Mouse (Mus musculus): Measurements from ENCODE around the gene Rnasek. TPM values are rescaled to one million over a fixed set of nuclear protein-coding genes. Genes with fewer than 3 reads are reported as not detected.

Rnasek gene
- polyA plus RNA-seq, 1 experiment from 2014 or later = 321 TPM

DNA sequence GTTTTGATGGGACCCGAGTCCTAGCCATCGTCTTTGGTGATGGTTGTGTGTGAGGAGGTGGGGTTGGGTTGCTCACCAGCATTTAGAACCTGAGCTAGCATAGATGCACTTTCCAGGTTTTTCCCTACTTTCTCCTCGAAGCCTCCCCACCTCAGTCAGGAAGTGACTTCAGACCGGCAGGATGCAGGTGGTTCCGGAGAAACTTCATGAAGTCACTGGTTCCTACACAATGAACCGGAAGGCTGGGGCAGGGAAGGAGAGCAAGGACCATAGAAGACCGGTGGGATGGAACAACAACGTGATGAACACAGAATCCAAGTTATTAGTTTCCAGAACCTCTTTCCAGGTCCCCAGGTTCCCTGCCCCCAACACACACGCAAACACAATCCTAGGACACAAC, 15.9 kb downstream of the Rnasek start:
- Histone ChIP-seq H3K36me3 (ENCODE audit: control insufficient read depth, insufficient read depth, low read length) (no peaks in the 10 kb centered on the region), H3K4me3 (replicated peaks; ENCODE audit: low read depth, low read length) (no peak overlapping the region), H3K9me3 (ENCODE audit: control insufficient read depth, low read length) (no peaks in the 10 kb centered on the region), H3K9ac (replicated peaks; ENCODE audit: low read length) (no peak overlapping the region), H3K27me3 (ENCODE audit: control insufficient read depth, insufficient read depth, low read length) (peaks cover 35% of the 10 kb centered on the region), H3K4me2 (ENCODE audit: low read length) (no peak overlapping the region), H3K27ac (replicated peaks; ENCODE audit: low read depth, low read length) (no peak overlapping the region), H3K4me1 (ENCODE audit: control insufficient read depth, insufficient read depth, low read length) (peaks cover 27% of the 10 kb centered on the region)
- DNase-seq (no peak), ATAC-seq (ENCODE audit: low FRiP score, low TSS enrichment) (no peak)
- 87% methylated on average over 9 of the region's 9 CpGs for WGBS

DNA sequence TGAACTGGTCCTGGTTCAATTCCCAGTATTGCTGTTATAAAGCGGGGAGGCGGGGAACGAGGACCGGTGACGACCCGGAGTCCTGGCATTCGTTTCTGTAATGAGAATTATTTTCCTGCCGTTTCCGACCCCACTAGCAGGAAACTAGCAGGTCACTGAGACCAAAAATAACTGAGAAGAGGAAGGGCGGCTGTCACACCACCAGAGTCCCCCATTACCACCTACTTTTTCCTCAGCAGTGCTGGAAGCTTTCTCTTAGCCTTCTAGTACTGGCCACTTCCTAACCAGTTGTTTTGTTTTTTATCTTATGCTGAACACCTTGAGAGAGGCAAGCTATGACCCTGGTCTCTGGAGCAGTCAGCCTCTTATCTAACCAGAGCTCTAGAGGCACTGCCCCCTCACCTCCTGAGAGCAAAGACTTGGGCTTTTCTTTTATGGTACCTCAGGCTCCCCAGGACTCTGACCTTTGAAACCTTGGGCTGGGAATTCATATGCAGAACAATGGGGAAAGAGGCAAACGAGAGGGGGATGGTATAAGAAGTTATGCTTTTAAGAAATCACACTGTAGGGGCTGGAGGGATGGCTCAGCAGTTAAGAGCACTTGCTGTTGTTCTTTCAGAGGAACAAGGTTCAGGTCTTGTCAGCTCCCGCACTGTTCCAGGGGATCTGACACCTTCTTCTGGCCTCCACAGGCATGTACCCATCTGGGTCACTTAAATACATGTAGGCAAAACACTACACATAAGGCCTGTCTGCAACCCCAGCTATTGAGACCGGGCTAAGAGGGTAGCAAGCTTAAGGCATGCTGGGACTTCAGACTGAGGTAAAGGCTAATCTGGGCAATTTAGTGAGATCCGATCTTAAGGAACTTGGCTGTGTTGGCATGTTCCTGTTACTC, 17.8 kb downstream of the Rnasek start:
- peaks cover 20% of the 10 kb centered on the region for H3K27me3 ChIP-seq (ENCODE audit: control insufficient read depth, insufficient read depth, low read length)
- peak overlapping the region; percentile 57 for H3K4me3 ChIP-seq (replicated peaks; ENCODE audit: low read depth, low read length)
- H3K4me1 ChIP-seq (ENCODE audit: control insufficient read depth, insufficient read depth, low read length) = peaks cover 30% of the 10 kb centered on the region
- H3K4me2 ChIP-seq (ENCODE audit: low read length) = peak overlapping the region; percentile 88
- WGBS = 10% methylated on average over 14 of the region's 14 CpGs
- no peak for ATAC-seq (ENCODE audit: low FRiP score, low TSS enrichment)
- DNase-seq = no peak
- H3K27ac ChIP-seq (replicated peaks; ENCODE audit: low read depth, low read length) = peak overlapping the region; percentile 88
- H3K9ac ChIP-seq (replicated peaks; ENCODE audit: low read length) = peak overlapping the region; percentile 60
- peaks cover 12% of the 10 kb centered on the region; the same call in 1 of the 2 replicates for H3K36me3 ChIP-seq (ENCODE audit: control insufficient read depth, insufficient read depth, low read length)
- H3K9me3 ChIP-seq (ENCODE audit: control insufficient read depth, low read length) = no peaks in the 10 kb centered on the region

DNA sequence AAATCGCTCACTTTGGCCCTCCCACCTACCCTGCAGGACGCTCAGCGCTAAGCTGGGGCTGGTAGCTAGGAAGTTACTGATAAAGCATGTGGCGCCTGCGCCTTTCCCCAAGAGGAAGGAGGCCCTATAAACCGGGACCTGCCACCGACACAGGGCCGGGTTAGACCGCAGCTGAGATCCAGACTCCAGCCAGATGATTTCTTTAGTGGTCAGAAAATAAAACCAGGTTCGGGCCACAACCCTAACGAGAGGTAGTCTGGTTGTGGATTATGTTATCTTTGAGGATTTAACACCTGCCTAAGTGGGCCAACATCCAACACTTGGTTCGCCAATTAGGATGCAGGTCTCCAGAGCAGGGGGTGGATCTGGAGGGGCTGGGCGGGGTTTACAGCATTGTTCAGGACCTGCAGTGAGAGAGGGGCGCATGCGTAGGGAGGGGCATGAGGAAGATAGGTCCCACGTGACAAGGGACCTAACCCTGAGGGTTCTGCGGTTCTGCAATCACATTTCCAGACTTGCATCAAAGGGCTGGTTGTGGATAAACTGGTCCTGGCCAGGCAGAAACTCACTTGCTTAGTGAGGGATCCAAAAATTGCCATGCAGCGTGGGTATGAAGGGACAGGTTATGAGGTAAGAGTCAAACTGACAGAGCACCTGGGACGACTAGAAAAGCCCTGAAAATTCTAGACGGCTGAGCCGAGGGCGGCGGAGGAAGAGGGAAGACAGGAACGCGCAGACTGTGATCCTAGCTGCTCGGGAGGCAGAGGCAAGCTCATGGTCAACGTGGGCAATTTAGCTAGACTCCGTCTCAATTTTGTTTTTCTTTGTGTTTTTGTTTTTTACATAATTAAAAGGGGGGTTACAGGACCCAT, 18.7 kb downstream of the Rnasek start, which contains the start of gene Slc16a13:
Gene Slc16a13 (minus strand): TSS at position 334 of the 872 bp plus-strand sequence.
- peaks cover 15% of the 10 kb centered on the region; the same call in 1 of the 2 replicates for H3K36me3 ChIP-seq (ENCODE audit: control insufficient read depth, insufficient read depth, low read length)
- WGBS = under 1% methylated on average over 28 of the region's 28 CpGs
- H3K4me3 ChIP-seq (replicated peaks; ENCODE audit: low read depth, low read length) = peak within 1 kb of the TSS; percentile 57
- peak within 1 kb of the TSS; percentile 88 for H3K4me2 ChIP-seq (ENCODE audit: low read length)
- H3K27me3 ChIP-seq (ENCODE audit: control insufficient read depth, insufficient read depth, low read length) = peaks cover 22% of the 10 kb centered on the region
- DNase-seq (peak; percentile 99), ATAC-seq (ENCODE audit: low FRiP score, low TSS enrichment) (peak; percentile 95)
- no peaks in the 10 kb centered on the region for H3K9me3 ChIP-seq (ENCODE audit: control insufficient read depth, low read length)
- H3K9ac ChIP-seq (replicated peaks; ENCODE audit: low read length) = peak within 1 kb of the TSS; percentile 81
- H3K4me1 ChIP-seq (ENCODE audit: control insufficient read depth, insufficient read depth, low read length) = peaks cover 30% of the 10 kb centered on the region
- peak within 1 kb of the TSS; percentile 88 for H3K27ac ChIP-seq (replicated peaks; ENCODE audit: low read depth, low read length)

DNA sequence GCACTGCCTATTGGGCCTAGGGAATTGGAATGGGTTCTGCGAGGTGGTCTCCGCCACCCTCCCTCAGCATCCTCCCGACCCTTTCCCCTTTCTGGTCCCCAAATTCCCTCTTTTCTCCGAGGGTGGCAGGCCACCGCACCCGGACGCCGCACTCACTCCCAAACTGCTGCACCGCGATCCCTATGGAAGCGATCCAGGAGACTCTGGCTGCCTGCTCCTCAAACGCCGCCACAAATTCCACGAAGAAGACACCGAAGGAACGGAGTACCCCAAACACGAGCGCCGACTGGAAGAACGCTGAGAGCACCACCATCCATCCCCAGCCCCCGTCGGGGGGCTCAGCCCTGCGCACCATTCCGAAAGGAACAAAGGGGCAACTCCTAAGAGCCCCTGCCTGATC, 19.3 kb downstream of the Rnasek start:
- H3K9ac ChIP-seq (replicated peaks; ENCODE audit: low read length) = peak overlapping the region; percentile 81
- peak overlapping the region; percentile 57 for H3K4me3 ChIP-seq (replicated peaks; ENCODE audit: low read depth, low read length)
- WGBS = under 1% methylated on average over 24 of the region's 24 CpGs
- peak overlapping the region; percentile 88 for H3K4me2 ChIP-seq (ENCODE audit: low read length)
- no peaks in the 10 kb centered on the region for H3K9me3 ChIP-seq (ENCODE audit: control insufficient read depth, low read length)
- peak overlapping the region; percentile 88 for H3K27ac ChIP-seq (replicated peaks; ENCODE audit: low read depth, low read length)
- peaks cover 30% of the 10 kb centered on the region for H3K4me1 ChIP-seq (ENCODE audit: control insufficient read depth, insufficient read depth, low read length)
- H3K27me3 ChIP-seq (ENCODE audit: control insufficient read depth, insufficient read depth, low read length) = peaks cover 22% of the 10 kb centered on the region
- ATAC-seq (ENCODE audit: low FRiP score, low TSS enrichment) (no peak), DNase-seq (no peak)
- H3K36me3 ChIP-seq (ENCODE audit: control insufficient read depth, insufficient read depth, low read length) = peaks cover 15% of the 10 kb centered on the region; the same call in 1 of the 2 replicates

DNA sequence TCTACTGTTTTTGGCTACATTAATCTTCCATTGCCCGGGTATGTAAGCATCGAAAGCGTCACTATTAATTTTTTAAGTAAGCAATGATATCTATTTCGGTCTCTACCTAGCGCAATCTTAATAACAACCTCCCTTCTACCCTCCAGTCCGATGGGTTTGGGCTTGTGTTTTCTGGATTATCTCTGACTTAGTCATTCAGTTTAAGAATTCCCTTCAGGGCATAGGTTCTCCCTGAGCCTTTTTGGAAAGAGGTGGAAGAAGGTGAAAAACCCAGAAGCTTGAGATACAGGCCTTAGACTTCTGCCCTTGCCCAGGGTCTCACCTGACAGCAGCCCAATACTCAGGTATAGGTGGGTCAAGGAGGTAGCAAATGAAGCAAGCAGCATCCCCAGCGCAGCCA, 19.8 kb downstream of the Rnasek start:
- peak overlapping the region; percentile 88 for H3K27ac ChIP-seq (replicated peaks; ENCODE audit: low read depth, low read length)
- peaks cover 33% of the 10 kb centered on the region for H3K4me1 ChIP-seq (ENCODE audit: control insufficient read depth, insufficient read depth, low read length)
- no peaks in the 10 kb centered on the region for H3K9me3 ChIP-seq (ENCODE audit: control insufficient read depth, low read length)
- peak overlapping the region; percentile 81 for H3K9ac ChIP-seq (replicated peaks; ENCODE audit: low read length)
- ATAC-seq (ENCODE audit: low FRiP score, low TSS enrichment) = no peak
- DNase-seq = no peak
- WGBS = 53% methylated on average over 7 of the region's 7 CpGs
- peak overlapping the region; percentile 57 for H3K4me3 ChIP-seq (replicated peaks; ENCODE audit: low read depth, low read length)
- H3K36me3 ChIP-seq (ENCODE audit: control insufficient read depth, insufficient read depth, low read length) = peaks cover 15% of the 10 kb centered on the region; the same call in 1 of the 2 replicates
- H3K27me3 ChIP-seq (ENCODE audit: control insufficient read depth, insufficient read depth, low read length) = peaks cover 23% of the 10 kb centered on the region
- H3K4me2 ChIP-seq (ENCODE audit: low read length) = peak overlapping the region; percentile 88

DNA sequence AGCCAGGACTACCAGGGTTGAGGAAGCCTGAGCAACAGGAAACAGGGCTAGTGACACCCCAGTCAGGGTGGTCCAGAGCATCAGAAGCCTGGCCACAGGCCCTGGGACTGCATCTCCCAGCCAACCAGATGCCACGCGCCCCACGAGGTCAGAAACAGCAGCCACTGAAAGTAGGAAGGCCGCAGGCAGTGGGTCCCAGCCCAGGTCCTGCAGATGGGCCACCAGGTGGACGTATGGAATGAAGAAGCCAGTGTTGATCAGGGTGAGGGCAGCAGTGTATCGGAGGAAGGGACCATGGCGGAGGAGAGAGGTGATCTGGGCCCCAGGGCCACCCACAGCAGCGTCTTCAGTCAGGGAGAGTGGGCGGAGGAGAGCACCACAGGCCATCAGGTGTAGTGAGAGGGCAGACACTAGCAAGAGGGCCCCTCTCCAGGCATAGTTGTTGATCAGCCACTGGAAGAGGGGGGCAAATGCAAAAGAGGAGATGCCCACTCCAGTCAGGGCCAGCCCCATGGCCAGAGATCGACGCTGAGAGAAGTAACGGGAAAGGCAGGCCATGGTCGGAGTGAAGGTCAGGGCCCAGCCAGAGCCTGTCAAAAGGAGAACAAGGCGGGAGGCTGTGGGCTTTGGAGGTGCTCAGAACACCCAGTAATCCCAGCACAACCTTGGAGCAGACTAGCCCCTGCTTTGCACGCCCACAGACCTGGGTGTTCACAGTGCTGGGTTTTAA, 20.7 kb downstream of the Rnasek start:
- 91% methylated on average over 15 of the region's 15 CpGs for WGBS
- no peaks in the 10 kb centered on the region for H3K9me3 ChIP-seq (ENCODE audit: control insufficient read depth, low read length)
- no peak for ATAC-seq (ENCODE audit: low FRiP score, low TSS enrichment)
- peak overlapping the region; percentile 57 for H3K4me3 ChIP-seq (replicated peaks; ENCODE audit: low read depth, low read length)
- H3K4me2 ChIP-seq (ENCODE audit: low read length) = peak overlapping the region; percentile 88
- H3K36me3 ChIP-seq (ENCODE audit: control insufficient read depth, insufficient read depth, low read length) = peaks cover 15% of the 10 kb centered on the region; the same call in 1 of the 2 replicates
- no peak for DNase-seq
- H3K27ac ChIP-seq (replicated peaks; ENCODE audit: low read depth, low read length) = no peak overlapping the region
- peaks cover 43% of the 10 kb centered on the region for H3K4me1 ChIP-seq (ENCODE audit: control insufficient read depth, insufficient read depth, low read length)
- H3K9ac ChIP-seq (replicated peaks; ENCODE audit: low read length) = peak overlapping the region; percentile 81; the same call in 1 of the 2 replicates
- peaks cover 32% of the 10 kb centered on the region for H3K27me3 ChIP-seq (ENCODE audit: control insufficient read depth, insufficient read depth, low read length)

DNA sequence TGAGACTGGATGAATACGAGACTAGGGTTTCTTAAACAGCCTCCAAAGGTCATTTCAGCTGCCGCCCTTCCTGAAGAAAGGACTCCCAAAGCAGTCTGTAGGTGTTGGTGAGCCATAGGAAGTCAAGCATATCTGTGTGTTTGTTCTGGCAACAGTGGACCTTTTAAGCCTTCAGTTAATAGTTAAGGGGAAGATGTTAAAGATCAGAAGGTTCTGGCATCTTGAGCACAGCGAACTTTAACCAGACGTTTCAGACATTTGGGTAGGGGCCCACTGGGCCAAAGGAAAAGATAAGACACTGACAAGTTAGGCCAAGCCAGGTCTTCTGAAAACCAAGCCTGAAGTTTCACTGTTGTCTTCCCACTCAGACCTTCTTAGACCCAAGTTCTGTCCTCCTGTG, 21.6 kb downstream of the Rnasek start:
- ATAC-seq (ENCODE audit: low FRiP score, low TSS enrichment) = no peak
- Histone ChIP-seq H3K9me3 (ENCODE audit: control insufficient read depth, low read length) (no peaks in the 10 kb centered on the region), H3K27me3 (ENCODE audit: control insufficient read depth, insufficient read depth, low read length) (peaks cover 39% of the 10 kb centered on the region), H3K4me2 (ENCODE audit: low read length) (no peak overlapping the region), H3K9ac (replicated peaks; ENCODE audit: low read length) (no peak overlapping the region), H3K36me3 (ENCODE audit: control insufficient read depth, insufficient read depth, low read length) (peaks cover 15% of the 10 kb centered on the region; the same call in 1 of the 2 replicates), H3K4me1 (ENCODE audit: control insufficient read depth, insufficient read depth, low read length) (peaks cover 47% of the 10 kb centered on the region), H3K27ac (replicated peaks; ENCODE audit: low read depth, low read length) (no peak overlapping the region), H3K4me3 (replicated peaks; ENCODE audit: low read depth, low read length) (no peak overlapping the region)
- no peak for DNase-seq
- 95% methylated on average over 4 of the region's 4 CpGs for WGBS

DNA sequence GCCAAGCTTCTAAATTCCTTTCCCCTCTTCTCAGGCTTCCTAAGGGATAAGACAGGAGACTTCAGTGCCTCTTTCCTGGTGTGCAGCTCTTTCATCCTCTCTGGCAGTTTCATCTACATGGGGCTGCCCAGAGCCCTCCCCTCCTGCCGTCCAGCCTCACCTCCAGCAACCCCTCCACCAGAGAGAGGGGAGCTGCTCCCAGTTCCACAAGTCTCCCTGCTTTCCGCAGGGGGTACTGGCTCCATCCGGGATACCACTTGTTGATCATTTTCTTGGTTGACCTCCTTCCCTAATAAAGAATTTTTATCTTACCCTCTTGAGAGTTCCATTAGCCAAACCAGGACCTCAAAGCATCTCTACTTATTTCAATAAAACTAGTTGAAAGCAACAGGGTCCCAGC, 23.5 kb downstream of the Rnasek start:
- no peaks in the 10 kb centered on the region for H3K9me3 ChIP-seq (ENCODE audit: control insufficient read depth, low read length)
- no peak overlapping the region for H3K27ac ChIP-seq (replicated peaks; ENCODE audit: low read depth, low read length)
- 49% methylated on average over 3 of the region's 3 CpGs for WGBS
- DNase-seq (no peak), ATAC-seq (ENCODE audit: low FRiP score, low TSS enrichment) (no peak)
- H3K36me3 ChIP-seq (ENCODE audit: control insufficient read depth, insufficient read depth, low read length) = peaks cover 15% of the 10 kb centered on the region; the same call in 1 of the 2 replicates
- peaks cover 38% of the 10 kb centered on the region for H3K4me1 ChIP-seq (ENCODE audit: control insufficient read depth, insufficient read depth, low read length)
- no peak overlapping the region for H3K9ac ChIP-seq (replicated peaks; ENCODE audit: low read length)
- H3K4me2 ChIP-seq (ENCODE audit: low read length) = no peak overlapping the region
- no peak overlapping the region for H3K4me3 ChIP-seq (replicated peaks; ENCODE audit: low read depth, low read length)
- peaks cover 49% of the 10 kb centered on the region for H3K27me3 ChIP-seq (ENCODE audit: control insufficient read depth, insufficient read depth, low read length)
